Mouse (Mus musculus): ENCODE measurements around the gene Rnf38.

- TF ChIP-seq CTCF (IDR thresholded peaks at IDR 0.05; ENCODE audit: low read depth) (no peak), EP300 (IDR thresholded peaks at IDR 0.05; ENCODE audit: low read depth) (no peak)
Measured at GRCm38 (mm10) chr4:44092359-44092758, 141.2 kb downstream of the Rnf38 start.

Measured in liver, postnatal 0 days (tissue).